Mouse (Mus musculus): ENCODE measurements around the gene H2-Q10. TPM values are rescaled to one million over a fixed set of nuclear protein-coding genes. Genes with fewer than 3 reads are reported as not detected.
A peak's percentile ranks its signal among the peaks of the same experiment; 100 is the strongest.
"Not testable (repeated sequence)": the region's sequence is repeated elsewhere in the genome, so short reads cannot be mapped to it uniquely, and the experiment has no call there.

Gene H2-Q10
- polyA plus RNA-seq, 1 experiment from 2014 or later, result 0.10 TPM

DNA sequence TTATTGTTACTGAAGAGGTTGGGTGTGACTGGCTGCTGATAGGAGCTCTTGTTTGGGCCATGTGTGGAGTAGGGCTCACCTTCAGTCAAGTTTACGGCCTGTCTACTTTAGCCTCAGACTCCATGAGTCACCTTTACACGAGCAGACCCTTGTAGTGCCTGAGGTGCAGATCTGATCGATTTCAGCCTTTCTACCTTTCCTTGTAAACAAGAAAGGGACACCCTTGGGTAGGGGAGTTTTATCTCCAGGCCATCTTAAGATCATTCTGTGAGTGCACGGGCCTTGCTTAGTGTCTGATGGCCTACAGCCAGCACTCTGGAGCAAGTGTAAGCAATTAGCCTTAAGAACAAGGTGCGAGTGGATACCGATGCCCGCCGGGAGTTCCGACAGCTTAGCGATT, 37.0 kb downstream of the H2-Q10 start:
- WGBS, result 16% methylated on average over 10 of the region's 10 CpGs
- Histone ChIP-seq H3K4me3 (no peak overlapping the region), H3K9me3 (replicated peaks) (no peaks in the 10 kb centered on the region), H3K27ac (no peak overlapping the region), H3K4me2 (replicated peaks) (no peak overlapping the region), H3K4me1 (peaks cover 11% of the 10 kb centered on the region; the same call in 1 of the 2 replicates), H3K9ac (no peak overlapping the region), H3K27me3 (peaks cover 46% of the 10 kb centered on the region), H3K36me3 (no peaks in the 10 kb centered on the region)
- ATAC-seq (ENCODE audit: low FRiP score), result no peak

- Histone ChIP-seq H3K4me2 (replicated peaks) (no peak overlapping the region), H3K9me3 (replicated peaks) (no peaks in the 10 kb centered on the region), H3K9ac (no peak overlapping the region), H3K27me3 (peaks cover 46% of the 10 kb centered on the region), H3K27ac (no peak overlapping the region), H3K4me3 (no peak overlapping the region), H3K36me3 (no peaks in the 10 kb centered on the region), H3K4me1 (0 out of 2 replicates have a peak, but pooled peaks cover 5% of the 10 kb centered on the region)
- whole genome bisulfite sequencing, result 30% methylated on average over 13 of the region's 13 CpGs
- no peak for ATAC-seq (ENCODE audit: low FRiP score)
These were observed 37.8 kb downstream of the H2-Q10 start for GRCm38 (mm10) chr17:35507556-35508260.

- H3K4me3 ChIP-seq; H3K27ac ChIP-seq; H3K4me1 ChIP-seq; H3K9ac ChIP-seq; H3K4me2 ChIP-seq (replicated peaks); H3K9me3 ChIP-seq (replicated peaks); H3K36me3 ChIP-seq; ATAC-seq (ENCODE audit: low FRiP score): not testable (repeated sequence)
- WGBS, result 63% methylated on average over 5 of the region's 5 CpGs
- peaks cover 46% of the 10 kb centered on the region for H3K27me3 ChIP-seq
These were observed 38.4 kb downstream of the H2-Q10 start for GRCm38 (mm10) chr17:35508279-35508678.

DNA sequence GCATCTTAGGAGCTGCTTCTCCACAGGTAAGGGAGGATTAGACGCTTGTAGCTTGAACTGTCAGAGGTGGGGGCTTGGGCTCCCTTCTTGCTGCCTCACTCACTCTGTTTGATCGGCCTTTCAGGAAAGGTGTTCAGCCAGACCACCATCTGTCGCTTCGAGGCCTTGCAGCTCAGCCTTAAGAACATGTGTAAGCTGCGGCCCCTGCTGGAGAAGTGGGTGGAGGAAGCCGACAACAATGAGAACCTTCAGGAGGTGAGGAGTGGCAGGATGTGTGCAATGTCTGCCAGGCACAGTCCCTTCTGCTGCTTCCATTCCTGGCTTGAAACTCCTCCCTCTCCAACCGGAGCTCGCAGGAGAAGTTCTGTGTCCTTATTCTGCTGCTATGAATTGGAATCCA, 39.4 kb downstream of the H2-Q10 start:
- Histone ChIP-seq H3K4me3 (no peak overlapping the region), H3K9ac (no peak overlapping the region), H3K4me2 (replicated peaks) (no peak overlapping the region), H3K36me3 (no peaks in the 10 kb centered on the region), H3K27ac (no peak overlapping the region), H3K9me3 (replicated peaks) (no peaks in the 10 kb centered on the region), H3K4me1 (peaks cover 7% of the 10 kb centered on the region), H3K27me3 (peaks cover 38% of the 10 kb centered on the region)
- 40% methylated on average over 8 of the region's 8 CpGs for WGBS
- ATAC-seq (ENCODE audit: low FRiP score), result no peak

GRCm38 (mm10) chr17:35512916-35513626, 43.2 kb downstream of the H2-Q10 start:
- H3K4me1 ChIP-seq, result peaks cover 29% of the 10 kb centered on the region
- no peak overlapping the region for H3K4me2 ChIP-seq (replicated peaks)
- no peak overlapping the region for H3K9ac ChIP-seq
- ATAC-seq (ENCODE audit: low FRiP score), result no peak
- H3K4me3 ChIP-seq, result no peak overlapping the region
- no peaks in the 10 kb centered on the region for H3K9me3 ChIP-seq (replicated peaks)
- no peaks in the 10 kb centered on the region for H3K36me3 ChIP-seq
- peaks cover 6% of the 10 kb centered on the region for H3K27me3 ChIP-seq
- WGBS, result 87% methylated on average over 7 of the region's 7 CpGs
- no peak overlapping the region; the same call in 1 of the 2 replicates for H3K27ac ChIP-seq

DNA sequence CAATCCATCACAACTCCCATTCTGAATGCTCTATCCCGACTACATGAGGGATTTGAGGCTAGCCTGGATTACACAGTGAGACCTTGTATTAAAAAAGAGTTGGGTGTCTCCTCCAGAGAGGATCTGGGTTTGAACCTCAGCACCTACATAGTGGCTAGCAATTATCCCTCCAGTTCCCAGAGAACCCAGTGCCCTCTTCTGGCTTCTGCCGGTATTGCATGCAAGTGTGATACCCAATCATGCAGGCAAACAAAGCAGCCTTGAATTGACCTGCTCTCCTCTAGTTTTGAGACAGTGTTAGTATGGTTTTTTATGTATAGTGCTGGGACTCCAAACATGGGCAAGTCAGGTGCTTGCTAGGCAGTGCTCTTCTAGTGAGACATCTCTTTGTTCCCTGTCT, 44.0 kb downstream of the H2-Q10 start:
- no peak overlapping the region for H3K9ac ChIP-seq
- H3K4me1 ChIP-seq, result peaks cover 32% of the 10 kb centered on the region
- 18% methylated on average over 2 of the region's 2 CpGs for WGBS
- H3K4me2 ChIP-seq (replicated peaks), result 0 out of 2 replicates have a peak overlapping the region, but pooled peaks have one; percentile 77
- no peaks in the 10 kb centered on the region for H3K9me3 ChIP-seq (replicated peaks)
- H3K27me3 ChIP-seq, result peaks cover 5% of the 10 kb centered on the region; the same call in 1 of the 2 replicates
- no peak overlapping the region for H3K4me3 ChIP-seq
- no peak for ATAC-seq (ENCODE audit: low FRiP score)
- H3K27ac ChIP-seq, result no peak overlapping the region; the same call in 1 of the 2 replicates
- H3K36me3 ChIP-seq, result no peaks in the 10 kb centered on the region

GRCm38 (mm10) chr17:35514756-35515155, 44.9 kb downstream of the H2-Q10 start:
- 26% methylated on average over 6 of the region's 6 CpGs for WGBS
- H3K9ac ChIP-seq, result peak overlapping the region; percentile 33
- H3K36me3 ChIP-seq, result no peaks in the 10 kb centered on the region
- H3K4me3 ChIP-seq, result 0 out of 2 replicates have a peak overlapping the region, but pooled peaks have one; percentile 55
- no peak for ATAC-seq (ENCODE audit: low FRiP score)
- H3K4me2 ChIP-seq (replicated peaks), result peak overlapping the region; percentile 77
- H3K27me3 ChIP-seq, result peaks cover 5% of the 10 kb centered on the region; the same call in 1 of the 2 replicates
- H3K9me3 ChIP-seq (replicated peaks), result no peaks in the 10 kb centered on the region
- no peak overlapping the region for H3K27ac ChIP-seq
- H3K4me1 ChIP-seq, result peaks cover 32% of the 10 kb centered on the region

- H3K9ac ChIP-seq, result peak overlapping the region; percentile 59
- peak overlapping the region; percentile 77 for H3K4me2 ChIP-seq (replicated peaks)
- ATAC-seq (ENCODE audit: low FRiP score), result peak; percentile 34
- H3K27me3 ChIP-seq, result peaks cover 5% of the 10 kb centered on the region; the same call in 1 of the 2 replicates
- WGBS, result 6% methylated on average over 25 of the region's 25 CpGs
- peak overlapping the region; percentile 55 for H3K4me3 ChIP-seq
- no peak overlapping the region for H3K27ac ChIP-seq
- H3K9me3 ChIP-seq (replicated peaks), result no peaks in the 10 kb centered on the region
- peaks cover 32% of the 10 kb centered on the region for H3K4me1 ChIP-seq
- H3K36me3 ChIP-seq, result 0 out of 2 replicates have a peak, but pooled peaks cover 4% of the 10 kb centered on the region
These were observed 46.2 kb downstream of the H2-Q10 start for GRCm38 (mm10) chr17:35515911-35516640.

GRCm38 (mm10) chr17:35516652-35517500, 47.0 kb downstream of the H2-Q10 start, which contains the start of the genes Tcf19 and Cchcr1:
Tcf19 (minus strand) TSS chr17:35516824.
Cchcr1 (plus strand) TSS chr17:35517100.
- Histone ChIP-seq H3K4me1 (peaks cover 32% of the 10 kb centered on the region), H3K27me3 (peaks cover 5% of the 10 kb centered on the region; the same call in 1 of the 2 replicates), H3K4me2 (replicated peaks) (peak within 1 kb of the TSS; percentile 77), H3K36me3 (0 out of 2 replicates have a peak, but pooled peaks cover 7% of the 10 kb centered on the region), H3K27ac (0 out of 2 replicates have a peak within 1 kb of the TSS, but pooled peaks have one; percentile 40), H3K4me3 (peak within 1 kb of the TSS; percentile 55), H3K9me3 (replicated peaks) (no peaks in the 10 kb centered on the region), H3K9ac (peak within 1 kb of the TSS; percentile 59)
- ATAC-seq (ENCODE audit: low FRiP score), result peak; percentile 92
- under 1% methylated on average over 67 of the region's 67 CpGs for WGBS

- H3K27ac ChIP-seq, result 0 out of 2 replicates have a peak overlapping the region, but pooled peaks have one; percentile 40
- H3K4me1 ChIP-seq, result peaks cover 32% of the 10 kb centered on the region
- no peaks in the 10 kb centered on the region for H3K9me3 ChIP-seq (replicated peaks)
- 0 out of 2 replicates have a peak, but pooled peaks cover 7% of the 10 kb centered on the region for H3K36me3 ChIP-seq
- whole genome bisulfite sequencing, result 9% methylated on average over 12 of the region's 12 CpGs
- peak overlapping the region; percentile 55 for H3K4me3 ChIP-seq
- H3K4me2 ChIP-seq (replicated peaks), result peak overlapping the region; percentile 77
- ATAC-seq (ENCODE audit: low FRiP score), result no peak
- peak overlapping the region; percentile 55 for H3K9ac ChIP-seq
- H3K27me3 ChIP-seq, result peaks cover 5% of the 10 kb centered on the region; the same call in 1 of the 2 replicates
These were observed 47.6 kb downstream of the H2-Q10 start for GRCm38 (mm10) chr17:35517526-35517925.
